Mouse (Mus musculus): ENCODE measurements around the gene Pop4. TPM values are rescaled to one million over a fixed set of nuclear protein-coding genes. Genes with fewer than 3 reads are reported as not detected.

The Pop4 gene
- total and polyA plus RNA-seq, 2 experiments from 2014 or later = 64.6 to 71.0 TPM

- Histone ChIP-seq H3K9ac (replicated peaks; ENCODE audit: low read length) (no peak overlapping the region), H3K4me1 (ENCODE audit: insufficient read depth, low read length) (peaks cover 9% of the 10 kb centered on the region), H3K4me2 (ENCODE audit: low read depth, low read length) (no peak overlapping the region), H3K27me3 (ENCODE audit: insufficient read depth, low read length) (no peaks in the 10 kb centered on the region), H3K27ac (no peak overlapping the region), H3K4me3 (ENCODE audit: low read length) (no peak overlapping the region), H3K9me3 (ENCODE audit: low read length) (no peaks in the 10 kb centered on the region), H3K36me3 (ENCODE audit: insufficient read depth, low read length) (peaks cover 52% of the 10 kb centered on the region)
- 87% methylated on average over 8 of the region's 8 CpGs for WGBS
- ATAC-seq (peak; percentile 59), DNase-seq (ENCODE audit: low spot score) (peak; percentile 63)
- TF ChIP-seq CTCF (IDR thresholded peaks at IDR 0.05; ENCODE audit: low read depth) = peak; percentile 78
These were observed 4.1 kb downstream of the Pop4 start for GRCm38 (mm10) chr7:38267006-38267680.

- Histone ChIP-seq H3K36me3 (ENCODE audit: insufficient read depth, low read length) (peaks cover 51% of the 10 kb centered on the region), H3K27ac (no peak overlapping the region), H3K9me3 (ENCODE audit: low read length) (no peaks in the 10 kb centered on the region), H3K4me3 (ENCODE audit: low read length) (no peak overlapping the region), H3K9ac (replicated peaks; ENCODE audit: low read length) (no peak overlapping the region), H3K4me1 (ENCODE audit: insufficient read depth, low read length) (no peaks in the 10 kb centered on the region), H3K4me2 (ENCODE audit: low read depth, low read length) (no peak overlapping the region), H3K27me3 (ENCODE audit: insufficient read depth, low read length) (no peaks in the 10 kb centered on the region)
- DNase-seq (ENCODE audit: low spot score) (peak; percentile 66), ATAC-seq (0 out of 2 replicates have a peak, but pooled peaks have one; percentile 9)
- 54% methylated on average over 5 of the region's 5 CpGs for WGBS
- TF ChIP-seq CTCF (IDR thresholded peaks at IDR 0.05; ENCODE audit: low read depth) = no peak
These were observed 8.8 kb downstream of the Pop4 start for GRCm38 (mm10) chr7:38262406-38262805.

DNA sequence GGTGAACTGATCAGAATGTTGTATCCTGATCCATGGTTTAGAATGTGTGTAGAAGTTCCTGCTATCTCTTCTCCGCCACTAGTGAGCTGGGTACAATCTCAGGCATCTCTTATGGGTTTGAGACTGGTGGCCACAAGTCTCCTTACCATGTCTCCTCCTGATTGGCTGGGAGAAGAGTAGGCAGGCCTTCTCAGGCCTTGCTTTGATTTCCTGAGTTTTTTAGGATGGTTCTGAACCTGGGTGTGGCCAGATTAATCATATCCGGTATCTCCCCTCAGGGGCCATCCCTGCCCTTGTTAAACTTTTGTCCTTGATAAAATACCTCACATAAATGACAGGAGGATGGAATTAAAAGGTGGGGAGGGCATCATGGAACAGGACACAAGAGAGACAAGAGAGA lies 11.6 kb downstream of the Pop4 start:
- Histone ChIP-seq H3K36me3 (ENCODE audit: insufficient read depth, low read length) (peaks cover 30% of the 10 kb centered on the region; the same call in 1 of the 2 replicates), H3K27me3 (ENCODE audit: insufficient read depth, low read length) (no peaks in the 10 kb centered on the region), H3K4me1 (ENCODE audit: insufficient read depth, low read length) (no peaks in the 10 kb centered on the region), H3K4me2 (ENCODE audit: low read depth, low read length) (no peak overlapping the region), H3K9ac (replicated peaks; ENCODE audit: low read length) (no peak overlapping the region), H3K9me3 (ENCODE audit: low read length) (no peaks in the 10 kb centered on the region), H3K27ac (no peak overlapping the region), H3K4me3 (ENCODE audit: low read length) (no peak overlapping the region)
- DNase-seq (ENCODE audit: low spot score) = no peak
- no peak for ATAC-seq
- WGBS = 94% methylated on average over 2 of the region's 2 CpGs
- no peak for TF ChIP-seq CTCF (IDR thresholded peaks at IDR 0.05; ENCODE audit: low read depth)

DNA sequence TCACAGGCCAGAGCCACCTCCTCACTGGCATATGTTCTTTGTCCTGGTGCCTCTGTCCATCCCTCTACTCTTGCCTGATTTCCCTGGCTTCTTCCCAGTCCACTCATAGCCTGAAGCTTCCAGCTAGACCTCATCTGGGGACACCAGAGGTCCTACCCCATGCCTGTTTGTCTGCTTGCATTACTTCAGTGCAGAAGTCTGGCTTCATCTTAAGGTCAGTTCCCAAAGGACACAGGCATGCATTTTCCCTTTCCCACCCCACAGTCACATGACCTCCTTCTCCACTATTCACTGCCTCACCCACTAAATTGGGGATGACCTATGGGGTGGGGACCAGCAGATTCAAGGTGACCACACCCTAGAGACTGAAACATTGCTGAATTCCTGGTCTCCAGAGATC lies 17.8 kb downstream of the Pop4 start:
- H3K27me3 ChIP-seq (ENCODE audit: insufficient read depth, low read length) = no peaks in the 10 kb centered on the region
- H3K4me2 ChIP-seq (ENCODE audit: low read depth, low read length) = no peak overlapping the region
- H3K36me3 ChIP-seq (ENCODE audit: insufficient read depth, low read length) = no peaks in the 10 kb centered on the region
- no peak overlapping the region for H3K9ac ChIP-seq (replicated peaks; ENCODE audit: low read length)
- H3K4me1 ChIP-seq (ENCODE audit: insufficient read depth, low read length) = no peaks in the 10 kb centered on the region
- no peak overlapping the region for H3K27ac ChIP-seq
- ATAC-seq (no peak), DNase-seq (ENCODE audit: low spot score) (no peak)
- H3K4me3 ChIP-seq (ENCODE audit: low read length) = no peak overlapping the region
- no peak for TF ChIP-seq CTCF (IDR thresholded peaks at IDR 0.05; ENCODE audit: low read depth)
- no peaks in the 10 kb centered on the region for H3K9me3 ChIP-seq (ENCODE audit: low read length)

GRCm38 (mm10) chr7:38251494-38252216 lies 19.6 kb downstream of the Pop4 start:
- ATAC-seq (peak; percentile 58; the same call in 1 of the 2 replicates), DNase-seq (ENCODE audit: low spot score) (peak; percentile 32)
- Histone ChIP-seq H3K4me3 (ENCODE audit: low read length) (no peak overlapping the region), H3K9ac (replicated peaks; ENCODE audit: low read length) (no peak overlapping the region), H3K27me3 (ENCODE audit: insufficient read depth, low read length) (no peaks in the 10 kb centered on the region), H3K4me1 (ENCODE audit: insufficient read depth, low read length) (no peaks in the 10 kb centered on the region), H3K9me3 (ENCODE audit: low read length) (no peaks in the 10 kb centered on the region), H3K36me3 (ENCODE audit: insufficient read depth, low read length) (no peaks in the 10 kb centered on the region), H3K4me2 (ENCODE audit: low read depth, low read length) (no peak overlapping the region), H3K27ac (no peak overlapping the region)
- TF ChIP-seq CTCF (IDR thresholded peaks at IDR 0.05; ENCODE audit: low read depth) = no peak
- WGBS = 43% methylated on average over 5 of the region's 5 CpGs

GRCm38 (mm10) chr7:38242417-38242816 lies 28.8 kb downstream of the Pop4 start:
- Histone ChIP-seq H3K4me3 (ENCODE audit: low read length) (no peak overlapping the region), H3K27me3 (ENCODE audit: insufficient read depth, low read length) (no peaks in the 10 kb centered on the region), H3K27ac (no peak overlapping the region), H3K4me1 (ENCODE audit: insufficient read depth, low read length) (no peaks in the 10 kb centered on the region), H3K9ac (replicated peaks; ENCODE audit: low read length) (no peak overlapping the region), H3K9me3 (ENCODE audit: low read length) (no peaks in the 10 kb centered on the region), H3K36me3 (ENCODE audit: insufficient read depth, low read length) (no peaks in the 10 kb centered on the region), H3K4me2 (ENCODE audit: low read depth, low read length) (no peak overlapping the region)
- DNase-seq (ENCODE audit: low spot score) (no peak), ATAC-seq (no peak)
- WGBS = 88% methylated on average over 4 of the region's 4 CpGs
- no peak for TF ChIP-seq CTCF (IDR thresholded peaks at IDR 0.05; ENCODE audit: low read depth)

DNA sequence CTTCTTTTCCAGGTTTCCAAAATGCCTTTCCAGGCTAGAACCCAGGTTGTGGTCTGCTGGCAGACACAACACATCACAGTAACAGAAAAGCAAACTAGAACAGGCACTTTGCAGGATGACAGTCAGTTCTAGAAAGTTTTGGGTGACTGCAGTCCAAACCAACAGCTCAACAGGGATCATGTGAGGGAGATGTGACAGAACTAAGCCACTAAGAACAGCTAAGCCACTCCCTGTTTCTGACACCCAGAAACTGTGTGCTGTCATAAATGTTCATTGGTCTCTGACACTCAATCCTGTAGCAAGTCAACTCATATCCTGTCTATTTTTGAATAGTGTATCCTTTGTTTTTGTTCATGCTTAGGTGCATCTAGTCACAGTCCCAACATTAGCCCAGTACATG lies 34.1 kb downstream of the Pop4 start:
- H3K4me1 ChIP-seq (ENCODE audit: insufficient read depth, low read length) = no peaks in the 10 kb centered on the region
- no peak overlapping the region for H3K27ac ChIP-seq
- ATAC-seq (no peak), DNase-seq (ENCODE audit: low spot score) (no peak)
- no peaks in the 10 kb centered on the region for H3K36me3 ChIP-seq (ENCODE audit: insufficient read depth, low read length)
- no peaks in the 10 kb centered on the region for H3K9me3 ChIP-seq (ENCODE audit: low read length)
- no peaks in the 10 kb centered on the region for H3K27me3 ChIP-seq (ENCODE audit: insufficient read depth, low read length)
- no peak overlapping the region for H3K4me3 ChIP-seq (ENCODE audit: low read length)
- no peak for TF ChIP-seq CTCF (IDR thresholded peaks at IDR 0.05; ENCODE audit: low read depth)
- H3K9ac ChIP-seq (replicated peaks; ENCODE audit: low read length) = no peak overlapping the region
- H3K4me2 ChIP-seq (ENCODE audit: low read depth, low read length) = no peak overlapping the region

Measured in hindbrain, postnatal 0 days (tissue).